Mouse (Mus musculus): ENCODE results near the gene Zkscan1. TPM values are rescaled to one million over a fixed set of nuclear protein-coding genes. Genes with fewer than 3 reads are reported as not detected.

The Zkscan1 gene
- polyA plus RNA-seq, 1 experiment, result 24.1 TPM

- no peak for DNase-seq (ENCODE audit: low read depth)
- no peak for TF ChIP-seq POLR2A (IDR thresholded peaks at IDR 0.05; ENCODE audit: borderline replicate concordance, extremely low read depth, insufficient read depth, insufficient read length, poor library complexity, severe bottlenecking)
- no peak for TF ChIP-seq CTCF (IDR thresholded peaks at IDR 0.05; ENCODE audit: borderline replicate concordance, extremely low read depth, insufficient read depth, insufficient read length)
These were observed 33.2 kb downstream of the Zkscan1 start for GRCm38 (mm10) chr5:138118041-138118440.

DNA sequence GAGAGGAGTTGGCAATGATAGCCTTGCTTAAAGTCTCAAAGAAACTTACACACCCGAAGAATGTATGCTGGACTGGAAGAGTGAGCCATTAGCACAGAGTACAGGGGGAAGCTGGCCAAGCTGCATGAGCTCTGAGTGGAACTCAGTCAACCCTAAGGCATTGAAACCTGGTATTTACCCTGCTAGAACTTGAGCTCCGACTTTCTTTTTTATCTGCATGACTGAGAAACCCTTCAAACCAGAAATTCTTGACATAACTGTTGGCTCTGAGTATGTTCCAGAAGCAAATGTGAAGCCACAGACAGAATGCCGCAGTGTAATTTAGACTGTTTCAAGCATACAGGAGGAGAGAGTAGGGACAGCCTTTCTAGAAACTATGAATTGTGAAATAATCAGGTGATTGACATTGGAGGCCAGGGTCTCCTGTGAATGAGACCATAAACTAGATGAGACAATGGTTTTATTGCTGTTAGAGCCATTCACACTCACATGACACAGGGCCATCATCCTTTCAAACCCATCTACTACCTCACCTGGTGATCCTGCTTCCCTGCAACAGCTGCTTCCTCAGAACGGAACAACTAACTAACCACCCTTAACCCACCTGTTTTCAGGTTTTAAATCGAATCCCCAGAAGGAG lies 47.7 kb downstream of the Zkscan1 start:
- no peak for DNase-seq (ENCODE audit: low read depth)
- TF ChIP-seq CTCF (IDR thresholded peaks at IDR 0.05; ENCODE audit: borderline replicate concordance, extremely low read depth, insufficient read depth, insufficient read length) (no peak), POLR2A (IDR thresholded peaks at IDR 0.05; ENCODE audit: borderline replicate concordance, extremely low read depth, insufficient read depth, insufficient read length, poor library complexity, severe bottlenecking) (no peak)

GRCm38 (mm10) chr5:138137257-138137656 lies 52.4 kb downstream of the Zkscan1 start:
- TF ChIP-seq CTCF (IDR thresholded peaks at IDR 0.05; ENCODE audit: borderline replicate concordance, extremely low read depth, insufficient read depth, insufficient read length) (no peak), POLR2A (IDR thresholded peaks at IDR 0.05; ENCODE audit: borderline replicate concordance, extremely low read depth, insufficient read depth, insufficient read length, poor library complexity, severe bottlenecking) (no peak)
- DNase-seq (ENCODE audit: low read depth), result no peak

GRCm38 (mm10) chr5:138137935-138138549 lies 53.2 kb downstream of the Zkscan1 start:
- peak; percentile 60 for DNase-seq (ENCODE audit: low read depth)
- no peak for TF ChIP-seq POLR2A (IDR thresholded peaks at IDR 0.05; ENCODE audit: borderline replicate concordance, extremely low read depth, insufficient read depth, insufficient read length, poor library complexity, severe bottlenecking)
- peak; percentile 55 for TF ChIP-seq CTCF (IDR thresholded peaks at IDR 0.05; ENCODE audit: borderline replicate concordance, extremely low read depth, insufficient read depth, insufficient read length)

DNA sequence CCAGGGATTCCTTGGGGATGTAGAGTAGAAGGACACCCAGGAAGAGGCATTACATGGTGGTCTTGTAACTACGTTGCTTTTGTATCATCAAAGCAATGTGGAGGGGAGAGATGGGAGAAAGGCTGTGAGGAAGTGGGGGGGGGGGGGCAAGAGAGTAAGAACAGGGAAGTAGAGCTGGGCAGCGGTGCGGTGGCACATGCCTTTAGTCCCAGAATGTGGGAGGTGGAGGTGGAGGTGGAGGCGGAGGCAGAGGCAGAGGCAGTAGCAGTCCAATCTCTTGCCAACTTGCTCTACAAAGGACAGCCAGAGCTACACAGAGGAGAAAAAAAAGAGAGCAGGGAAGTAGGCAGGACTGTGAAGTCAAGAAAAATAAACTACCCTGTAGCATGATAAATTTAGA lies 53.7 kb downstream of the Zkscan1 start:
- TF ChIP-seq CTCF (IDR thresholded peaks at IDR 0.05; ENCODE audit: borderline replicate concordance, extremely low read depth, insufficient read depth, insufficient read length) (no peak), POLR2A (IDR thresholded peaks at IDR 0.05; ENCODE audit: borderline replicate concordance, extremely low read depth, insufficient read depth, insufficient read length, poor library complexity, severe bottlenecking) (no peak)
- no peak for DNase-seq (ENCODE audit: low read depth)

DNA sequence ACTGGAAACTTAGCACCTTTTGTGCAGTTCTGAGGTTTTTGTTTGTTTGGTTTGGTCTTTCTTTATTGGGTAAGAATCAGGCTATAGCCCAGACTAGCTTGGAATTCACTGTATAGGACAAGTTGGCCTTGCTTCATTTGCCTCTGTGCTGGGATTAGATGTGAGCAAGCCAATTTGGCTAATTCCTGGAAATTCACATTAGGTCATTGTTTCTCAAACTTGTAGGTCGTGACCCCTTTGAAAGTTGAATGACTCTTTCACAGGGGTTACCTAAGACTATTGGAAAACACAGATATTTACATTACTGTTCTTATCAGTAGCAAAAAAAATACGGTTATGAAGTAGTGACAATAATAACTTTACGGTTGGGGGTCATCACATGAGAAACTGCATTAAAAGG lies 69.5 kb downstream of the Zkscan1 start:
- no peak for DNase-seq (ENCODE audit: low read depth)
- TF ChIP-seq CTCF (IDR thresholded peaks at IDR 0.05; ENCODE audit: borderline replicate concordance, extremely low read depth, insufficient read depth, insufficient read length) (no peak), POLR2A (IDR thresholded peaks at IDR 0.05; ENCODE audit: borderline replicate concordance, extremely low read depth, insufficient read depth, insufficient read length, poor library complexity, severe bottlenecking) (no peak)

GRCm38 (mm10) chr5:138155443-138155976 lies 70.6 kb downstream of the Zkscan1 start, which contains the start of gene Zfp113:
TSS of gene Zfp113 (minus strand) at chr5:138155744.
- TF ChIP-seq POLR2A (IDR thresholded peaks at IDR 0.05; ENCODE audit: borderline replicate concordance, extremely low read depth, insufficient read depth, insufficient read length, poor library complexity, severe bottlenecking) (peak; percentile 66; the same call in 1 of the 2 replicates), CTCF (IDR thresholded peaks at IDR 0.05; ENCODE audit: borderline replicate concordance, extremely low read depth, insufficient read depth, insufficient read length) (peak; percentile 87)
- peak; percentile 99 for DNase-seq (ENCODE audit: low read depth)

Other genes starting within 250 kb of the Zkscan1 start
- gene Pilra, start 248.8 kb upstream of the Zkscan1 start, polyA plus RNA-seq (2012; rRNA removed), result 0.12 and 0.42 TPM in 2 replicates
- 0.16 TPM in 1 of 2 replicates, not detected in the other for gene Pilrb1, start 227.0 kb upstream of the Zkscan1 start, polyA plus RNA-seq (2012; rRNA removed)
- 0.08 TPM in 1 of 2 replicates, not detected in the other for gene Pilrb2, start 213.3 kb upstream of the Zkscan1 start, polyA plus RNA-seq (2012; rRNA removed)
- gene Cyp3a13, start 163.5 kb upstream of the Zkscan1 start, polyA plus RNA-seq (2012; rRNA removed), result not detected in 2 replicates
- 0.39 and 0.82 TPM in 2 replicates for gene Gjc3, start 122.0 kb upstream of the Zkscan1 start, polyA plus RNA-seq (2012; rRNA removed)
- gene Azgp1, start 103.6 kb upstream of the Zkscan1 start, polyA plus RNA-seq (2012; rRNA removed), result 0.08 TPM in 1 of 2 replicates, not detected in the other
- gene Smok3a, start 63.8 kb upstream of the Zkscan1 start, polyA plus RNA-seq (2012; rRNA removed), result not detected in 2 replicates
- gene Smok3b, start 63.7 kb upstream of the Zkscan1 start, polyA plus RNA-seq (2012; rRNA removed), result not detected in 2 replicates
- gene Smok3c, start 31.9 kb upstream of the Zkscan1 start, polyA plus RNA-seq (2012; rRNA removed), result not detected in 2 replicates
- gene Zscan21, start 31.8 kb downstream of the Zkscan1 start, polyA plus RNA-seq (2012; rRNA removed), result 63.8 and 66.3 TPM in 2 replicates
- gene Zfp113, start 70.7 kb downstream of the Zkscan1 start, polyA plus RNA-seq (2012; rRNA removed), result 10.3 and 11.9 TPM in 2 replicates
- gene Cops6, start 76.0 kb downstream of the Zkscan1 start, polyA plus RNA-seq (2012; rRNA removed), result 134 and 144 TPM in 2 replicates
- 60.2 and 77.6 TPM in 2 replicates for gene Ap4m1, start 86.9 kb downstream of the Zkscan1 start, polyA plus RNA-seq (2012; rRNA removed)
- 111 and 146 TPM in 2 replicates for gene Mcm7, start 87.3 kb downstream of the Zkscan1 start, polyA plus RNA-seq (2012; rRNA removed)
- 89.7 and 128 TPM in 2 replicates for gene Taf6, start 102.4 kb downstream of the Zkscan1 start, polyA plus RNA-seq (2012; rRNA removed)
- 20.6 and 22.7 TPM in 2 replicates for gene Cnpy4, start 102.4 kb downstream of the Zkscan1 start, polyA plus RNA-seq (2012; rRNA removed)
- gene Mblac1, start 109.2 kb downstream of the Zkscan1 start, polyA plus RNA-seq (2012; rRNA removed), result 10.3 and 11.8 TPM in 2 replicates
- 0.03 and 0.04 TPM in 2 replicates for gene Nxpe5, start 140.8 kb downstream of the Zkscan1 start, polyA plus RNA-seq (2012; rRNA removed)
- 120 and 151 TPM in 2 replicates for gene Lamtor4, start 170.4 kb downstream of the Zkscan1 start, polyA plus RNA-seq (2012; rRNA removed)
- gene BC037034, start 178.9 kb downstream of the Zkscan1 start, polyA plus RNA-seq (2012; rRNA removed), result 131 and 172 TPM in 2 replicates
- gene Gal3st4, start 187.8 kb downstream of the Zkscan1 start, polyA plus RNA-seq (2012; rRNA removed), result 0.58 and 0.63 TPM in 2 replicates
- gene Gm43720, start 194.9 kb downstream of the Zkscan1 start, polyA plus RNA-seq (2012; rRNA removed), result 0.44 and 0.48 TPM in 2 replicates
- gene Gpc2, start 194.9 kb downstream of the Zkscan1 start, polyA plus RNA-seq (2012; rRNA removed), result 564 and 797 TPM in 2 replicates
- gene Stag3, start 195.2 kb downstream of the Zkscan1 start, polyA plus RNA-seq (2012; rRNA removed), result 19.6 TPM in 2 replicates

Data from brain, embryonic 14.5 days (tissue).